Mouse (Mus musculus): ENCODE results near the gene Sntg2. TPM values are rescaled to one million over a fixed set of nuclear protein-coding genes. Genes with fewer than 3 reads are reported as not detected.

Sntg2 gene
- polyA plus RNA-seq, 1 experiment from 2014 or later = 0.31 TPM

DNA sequence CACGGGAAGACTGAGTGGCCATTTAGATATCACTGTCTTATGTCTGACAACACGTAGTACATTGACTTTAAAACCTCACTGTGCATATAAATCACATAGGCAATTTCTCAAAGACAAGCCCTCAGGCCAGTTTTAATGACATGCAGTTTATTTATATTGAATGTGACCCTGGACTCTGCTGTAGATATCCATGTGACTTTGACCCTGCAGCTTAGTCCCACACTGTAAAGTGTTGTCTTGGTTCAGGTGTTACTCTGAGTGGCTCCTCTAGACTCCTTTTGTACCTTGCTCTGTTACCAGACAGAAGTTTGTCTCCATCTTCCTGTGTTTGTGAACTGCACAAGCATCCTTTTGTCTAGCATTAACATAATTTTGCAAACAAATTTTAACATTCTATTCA, 112.0 kb downstream of the Sntg2 start:
- H3K27ac ChIP-seq = no peak overlapping the region
- no peaks in the 10 kb centered on the region for H3K36me3 ChIP-seq (replicated peaks)
- H3K4me1 ChIP-seq = peaks cover 29% of the 10 kb centered on the region
- no peak for DNase-seq (ENCODE audit: extremely low spot score, low spot score)
- 78% methylated on average over 2 of the region's 2 CpGs for WGBS
- H3K9me3 ChIP-seq = no peaks in the 10 kb centered on the region
- H3K27me3 ChIP-seq (ENCODE audit: poor library complexity, severe bottlenecking) = no peaks in the 10 kb centered on the region
- no peak overlapping the region for H3K4me3 ChIP-seq

DNA sequence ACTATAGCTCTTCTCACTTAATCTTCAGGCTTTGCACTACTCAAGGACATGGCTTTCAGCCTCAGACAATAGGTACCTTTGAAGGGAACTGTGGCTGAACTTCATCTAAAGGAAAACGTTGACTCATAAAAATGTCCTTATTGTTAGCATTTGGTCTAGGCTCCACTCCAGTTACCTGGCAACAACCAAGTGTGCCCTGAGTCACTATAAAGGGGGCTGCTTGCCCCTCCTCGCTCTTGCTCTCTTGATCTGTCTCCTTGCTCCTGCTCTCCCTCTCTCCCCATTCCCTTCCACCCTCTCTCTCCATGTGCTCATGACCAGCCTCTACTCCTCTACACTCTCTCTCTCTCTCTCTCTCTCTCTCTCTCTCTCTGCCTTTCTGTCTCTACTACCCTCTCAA, 114.5 kb downstream of the Sntg2 start:
- Histone ChIP-seq H3K27ac (no peak overlapping the region), H3K4me3 (no peak overlapping the region), H3K27me3 (ENCODE audit: poor library complexity, severe bottlenecking) (no peaks in the 10 kb centered on the region), H3K9me3 (no peaks in the 10 kb centered on the region), H3K4me1 (peaks cover 22% of the 10 kb centered on the region), H3K36me3 (replicated peaks) (no peaks in the 10 kb centered on the region)
- DNase-seq (ENCODE audit: extremely low spot score, low spot score) = no peak
- 69% methylated on average over 2 of the region's 2 CpGs for WGBS

DNA sequence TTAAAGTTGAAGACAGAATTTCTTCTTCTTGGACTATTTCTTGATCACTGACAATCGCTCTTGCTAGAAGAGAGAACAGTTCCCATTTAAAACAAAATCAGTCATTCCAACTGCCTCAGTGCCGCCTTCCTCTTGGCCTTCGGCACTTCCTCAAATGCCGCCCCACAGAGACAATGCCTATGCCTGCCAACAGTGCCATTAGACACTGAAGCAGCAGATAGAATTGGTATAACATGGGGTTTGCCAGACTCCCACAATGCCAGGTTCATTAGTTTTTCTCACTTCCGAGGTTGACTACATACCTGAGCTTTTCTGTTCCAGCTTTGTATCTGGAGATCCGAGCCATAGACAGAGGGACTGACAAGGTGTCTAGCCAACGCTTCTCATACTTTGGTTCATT, 115.5 kb downstream of the Sntg2 start:
- 94% methylated on average over 7 of the region's 7 CpGs for WGBS
- no peak for DNase-seq (ENCODE audit: extremely low spot score, low spot score)
- Histone ChIP-seq H3K27me3 (ENCODE audit: poor library complexity, severe bottlenecking) (no peaks in the 10 kb centered on the region), H3K9me3 (no peaks in the 10 kb centered on the region), H3K4me3 (no peak overlapping the region), H3K27ac (no peak overlapping the region), H3K36me3 (replicated peaks) (no peaks in the 10 kb centered on the region), H3K4me1 (peaks cover 22% of the 10 kb centered on the region)

DNA sequence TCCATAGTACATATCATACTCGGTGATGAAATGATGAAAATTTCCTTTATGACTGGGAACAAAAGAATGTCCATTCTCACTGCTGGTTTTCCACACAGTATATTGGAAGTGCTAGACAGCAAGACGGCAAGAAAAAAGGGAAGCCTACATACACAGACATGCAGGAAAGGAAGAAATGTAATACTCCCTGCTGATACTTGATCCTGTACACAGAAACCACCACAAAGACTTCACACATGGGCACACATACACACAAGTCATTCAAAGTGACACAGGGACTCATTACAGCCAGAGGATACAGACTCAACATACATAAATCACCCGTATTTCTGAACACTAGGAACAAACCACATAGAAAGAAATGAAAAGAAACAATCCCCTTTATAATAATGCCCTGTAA, 117.0 kb downstream of the Sntg2 start:
- H3K9me3 ChIP-seq = no peaks in the 10 kb centered on the region
- 74% methylated on average over 3 of the region's 3 CpGs for WGBS
- H3K4me3 ChIP-seq = no peak overlapping the region
- no peaks in the 10 kb centered on the region for H3K27me3 ChIP-seq (ENCODE audit: poor library complexity, severe bottlenecking)
- DNase-seq (ENCODE audit: extremely low spot score, low spot score) = no peak
- peaks cover 22% of the 10 kb centered on the region for H3K4me1 ChIP-seq
- H3K27ac ChIP-seq = no peak overlapping the region
- H3K36me3 ChIP-seq (replicated peaks) = no peaks in the 10 kb centered on the region

DNA sequence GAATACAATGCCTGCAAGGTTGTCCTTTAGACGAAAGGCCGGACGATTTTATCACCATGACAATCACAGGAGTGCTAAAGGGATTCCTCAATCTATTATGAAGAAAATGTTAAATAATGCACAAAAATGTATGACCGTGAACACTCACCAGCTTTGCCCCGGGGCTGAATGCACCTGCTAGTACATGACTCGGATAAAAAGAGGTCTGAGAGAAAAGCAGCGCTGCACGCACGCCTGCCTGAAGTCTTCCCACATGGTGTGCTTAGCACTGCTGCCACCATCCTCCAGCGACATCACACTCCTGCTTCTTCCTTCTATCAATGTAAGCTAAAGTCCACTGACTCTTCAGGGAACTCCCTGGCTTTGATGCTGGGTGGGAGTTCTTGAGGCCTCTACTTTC, 118.6 kb downstream of the Sntg2 start:
- DNase-seq (ENCODE audit: extremely low spot score, low spot score) = no peak
- WGBS = 94% methylated on average over 10 of the region's 10 CpGs
- peaks cover 14% of the 10 kb centered on the region for H3K4me1 ChIP-seq

DNA sequence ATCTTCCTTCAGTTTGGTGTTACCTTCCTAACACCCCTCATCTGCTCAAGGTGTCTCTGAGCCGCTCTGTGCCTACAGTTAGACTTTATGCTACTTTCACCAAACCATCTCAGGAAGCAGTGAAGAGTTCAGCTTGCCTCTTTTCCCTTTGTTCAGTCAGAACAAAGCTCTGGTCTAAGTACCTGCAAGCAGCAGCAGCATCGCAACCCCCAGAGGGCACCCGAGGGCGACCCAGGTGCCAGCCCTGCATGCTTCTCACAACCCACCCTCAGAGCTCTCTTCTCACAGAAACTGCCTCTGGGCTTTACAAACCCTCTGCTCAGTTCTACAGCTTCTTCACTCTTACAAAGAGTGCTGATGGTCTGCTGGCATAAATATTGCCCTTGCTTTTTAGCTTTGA, 120.8 kb downstream of the Sntg2 start:
- Histone ChIP-seq H3K27me3 (ENCODE audit: poor library complexity, severe bottlenecking) (no peaks in the 10 kb centered on the region), H3K4me3 (no peak overlapping the region), H3K27ac (no peak overlapping the region), H3K4me1 (peaks cover 8% of the 10 kb centered on the region), H3K36me3 (replicated peaks) (no peaks in the 10 kb centered on the region), H3K9me3 (no peaks in the 10 kb centered on the region)
- WGBS = 90% methylated on average over 4 of the region's 4 CpGs
- no peak for DNase-seq (ENCODE audit: extremely low spot score, low spot score)

More for the DNA sequence above, 118.6 kb downstream of the Sntg2 start:
- H3K36me3 ChIP-seq (replicated peaks) = no peaks in the 10 kb centered on the region
- H3K4me3 ChIP-seq = no peak overlapping the region
- H3K9me3 ChIP-seq = no peaks in the 10 kb centered on the region
- no peaks in the 10 kb centered on the region for H3K27me3 ChIP-seq (ENCODE audit: poor library complexity, severe bottlenecking)
- H3K27ac ChIP-seq = no peak overlapping the region

DNA sequence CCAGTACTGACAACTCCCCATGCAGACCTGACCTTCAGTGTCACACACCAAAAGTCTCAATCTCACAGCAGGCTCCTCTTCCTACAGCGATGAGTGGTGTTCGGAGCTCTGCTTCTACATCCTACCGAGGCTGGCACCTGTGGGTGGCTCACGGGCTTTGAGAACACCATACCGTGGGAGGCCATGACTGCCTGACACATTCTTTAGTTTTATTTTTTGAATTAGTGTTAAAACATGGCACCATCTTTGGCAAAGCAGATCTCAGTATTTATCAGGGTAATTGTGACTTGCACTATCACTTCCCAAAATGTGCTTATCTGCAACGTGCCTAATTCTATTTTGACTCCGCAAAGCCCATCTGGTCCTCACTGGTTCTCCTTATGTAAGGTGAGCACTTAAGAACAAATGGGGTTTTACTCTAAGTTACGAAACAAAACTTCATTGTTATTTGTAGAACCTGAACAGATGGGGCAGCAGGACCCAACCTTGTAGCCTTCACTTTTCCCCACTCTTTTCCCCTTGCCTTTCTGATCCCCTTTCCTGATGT, 121.8 kb downstream of the Sntg2 start:
- 92% methylated on average over 8 of the region's 8 CpGs for WGBS
- no peak for DNase-seq (ENCODE audit: extremely low spot score, low spot score)
- no peak overlapping the region for H3K27ac ChIP-seq
- no peaks in the 10 kb centered on the region for H3K36me3 ChIP-seq (replicated peaks)
- H3K9me3 ChIP-seq = no peaks in the 10 kb centered on the region
- no peaks in the 10 kb centered on the region for H3K4me1 ChIP-seq
- no peaks in the 10 kb centered on the region for H3K27me3 ChIP-seq (ENCODE audit: poor library complexity, severe bottlenecking)
- H3K4me3 ChIP-seq = no peak overlapping the region

DNA sequence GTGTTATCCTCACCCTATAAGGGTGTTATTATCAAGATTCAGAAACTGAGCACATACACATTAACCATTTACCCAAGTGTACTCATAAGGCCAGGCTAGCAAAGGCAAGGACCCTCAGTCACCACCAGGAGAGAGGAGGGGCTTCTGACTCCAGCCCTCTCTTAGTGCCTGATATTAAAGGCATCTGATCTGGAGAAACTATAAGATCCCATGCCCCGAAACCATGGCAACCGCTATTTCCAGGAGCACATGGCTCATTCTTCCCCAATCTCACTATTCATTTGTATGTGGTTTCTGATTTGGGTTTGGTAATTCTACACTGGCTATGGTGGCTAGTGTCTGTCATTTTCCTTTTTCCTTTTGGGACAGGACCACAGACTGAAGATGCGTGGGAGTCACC, 124.1 kb downstream of the Sntg2 start:
- no peaks in the 10 kb centered on the region for H3K9me3 ChIP-seq
- H3K4me1 ChIP-seq = no peaks in the 10 kb centered on the region
- 93% methylated on average over 3 of the region's 3 CpGs for WGBS
- H3K27me3 ChIP-seq (ENCODE audit: poor library complexity, severe bottlenecking) = no peaks in the 10 kb centered on the region
- no peaks in the 10 kb centered on the region for H3K36me3 ChIP-seq (replicated peaks)
- no peak overlapping the region for H3K27ac ChIP-seq
- H3K4me3 ChIP-seq = no peak overlapping the region
- DNase-seq (ENCODE audit: extremely low spot score, low spot score) = no peak

DNA sequence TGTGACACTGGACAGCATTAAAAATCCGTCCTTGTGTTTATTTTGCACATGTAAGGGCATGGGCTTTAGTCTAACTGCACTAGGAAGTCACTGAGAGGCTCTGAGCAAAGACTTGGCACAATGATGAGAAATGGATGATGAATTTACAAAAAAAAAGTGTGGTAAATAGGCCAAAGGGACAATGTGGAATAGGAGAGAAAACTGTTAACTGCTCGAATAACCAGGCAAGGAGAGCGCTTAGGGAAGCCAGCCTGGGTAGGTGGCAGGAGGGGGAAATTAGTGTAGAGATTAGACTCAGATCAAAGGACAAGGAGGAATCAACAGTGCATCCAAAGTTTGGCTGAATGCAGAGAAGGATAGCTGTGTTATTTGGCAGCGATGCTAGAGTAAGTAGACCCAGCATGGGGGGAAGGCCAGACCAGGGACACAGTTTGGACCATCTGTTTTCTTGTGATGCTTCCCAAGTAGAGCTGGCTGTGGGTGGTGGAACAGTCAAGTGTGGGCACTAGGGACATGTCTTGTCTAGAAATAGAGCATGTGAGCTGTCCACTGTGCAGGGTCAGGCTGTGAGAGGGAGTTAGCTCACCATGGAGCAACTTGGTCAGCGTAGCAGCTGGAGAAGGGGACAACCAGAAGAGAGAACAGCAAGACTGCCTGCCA, 126.8 kb downstream of the Sntg2 start:
- no peak for DNase-seq (ENCODE audit: extremely low spot score, low spot score)
- H3K9me3 ChIP-seq = no peaks in the 10 kb centered on the region
- H3K27ac ChIP-seq = no peak overlapping the region
- no peaks in the 10 kb centered on the region for H3K4me1 ChIP-seq
- no peak overlapping the region for H3K4me3 ChIP-seq
- no peaks in the 10 kb centered on the region for H3K27me3 ChIP-seq (ENCODE audit: poor library complexity, severe bottlenecking)
- H3K36me3 ChIP-seq (replicated peaks) = no peaks in the 10 kb centered on the region
- WGBS = 86% methylated on average over 5 of the region's 5 CpGs

DNA sequence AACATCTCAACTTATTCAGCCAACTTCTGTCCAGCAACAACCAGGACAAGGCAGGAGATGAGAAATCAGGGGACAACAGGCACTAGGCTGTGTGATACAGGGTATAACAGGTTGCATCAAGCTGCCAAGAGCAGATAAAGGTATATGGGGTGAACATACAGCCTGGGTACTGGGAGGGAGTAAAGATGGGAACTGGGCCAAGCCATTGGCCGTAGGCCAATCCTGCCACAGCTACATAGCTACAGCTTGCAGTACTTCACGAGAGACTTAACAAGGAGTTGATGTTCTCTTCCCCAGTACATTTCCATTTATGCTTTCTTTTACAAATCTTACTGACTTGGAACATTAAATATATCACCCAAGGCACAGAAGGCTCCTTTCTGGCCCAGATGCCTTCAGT, 129.0 kb downstream of the Sntg2 start:
- Histone ChIP-seq H3K36me3 (replicated peaks) (no peaks in the 10 kb centered on the region), H3K27me3 (ENCODE audit: poor library complexity, severe bottlenecking) (no peaks in the 10 kb centered on the region), H3K9me3 (no peaks in the 10 kb centered on the region), H3K27ac (no peak overlapping the region), H3K4me3 (no peak overlapping the region), H3K4me1 (no peaks in the 10 kb centered on the region)
- WGBS = 91% methylated on average over 2 of the region's 2 CpGs
- DNase-seq (ENCODE audit: extremely low spot score, low spot score) = no peak

DNA sequence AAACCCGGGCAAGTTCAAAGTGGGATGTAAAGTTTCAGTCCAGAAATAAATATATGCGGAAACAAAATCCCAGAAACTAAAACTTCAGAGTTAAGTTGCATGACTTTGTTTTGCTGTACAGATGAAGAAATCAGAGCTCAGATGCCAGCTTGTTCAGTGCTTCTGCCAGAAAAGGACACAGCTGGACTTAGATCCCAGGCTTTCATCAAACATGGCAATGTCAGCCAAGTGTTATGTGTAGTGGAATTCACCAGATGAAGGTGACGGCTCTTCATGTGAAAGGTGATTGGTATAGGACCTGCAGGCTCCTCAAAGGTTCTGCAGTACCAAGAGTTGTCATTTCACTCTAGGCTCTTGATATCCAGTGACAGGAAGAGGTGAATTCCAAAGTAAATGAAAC, 132.3 kb downstream of the Sntg2 start:
- Histone ChIP-seq H3K27me3 (ENCODE audit: poor library complexity, severe bottlenecking) (no peaks in the 10 kb centered on the region), H3K4me3 (no peak overlapping the region), H3K4me1 (no peaks in the 10 kb centered on the region), H3K9me3 (no peaks in the 10 kb centered on the region), H3K27ac (no peak overlapping the region), H3K36me3 (replicated peaks) (no peaks in the 10 kb centered on the region)
- DNase-seq (ENCODE audit: extremely low spot score, low spot score) = no peak
- WGBS = 92% methylated on average over 3 of the region's 3 CpGs

DNA sequence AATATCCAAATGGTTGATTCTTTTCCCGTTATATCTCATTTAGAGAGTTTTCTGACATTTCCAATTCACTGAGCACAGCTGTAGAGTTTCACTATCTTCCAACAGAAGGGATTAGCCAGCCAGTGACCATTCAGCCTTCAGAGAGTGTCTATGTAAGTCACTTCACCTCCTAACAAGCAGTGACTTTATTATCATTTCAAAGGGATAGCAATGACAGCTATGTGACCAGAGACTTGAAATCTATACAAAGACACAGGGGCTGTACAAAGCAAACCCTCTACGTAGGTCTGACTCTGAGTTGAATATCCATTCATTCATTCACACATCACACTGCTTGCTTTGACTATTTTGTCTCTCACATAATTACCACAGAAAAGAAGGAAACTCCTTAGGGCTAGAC, 138.2 kb downstream of the Sntg2 start:
- H3K36me3 ChIP-seq (replicated peaks) = no peaks in the 10 kb centered on the region
- peaks cover 10% of the 10 kb centered on the region for H3K4me1 ChIP-seq
- WGBS = 27% methylated on average over 2 of the region's 2 CpGs

DNA sequence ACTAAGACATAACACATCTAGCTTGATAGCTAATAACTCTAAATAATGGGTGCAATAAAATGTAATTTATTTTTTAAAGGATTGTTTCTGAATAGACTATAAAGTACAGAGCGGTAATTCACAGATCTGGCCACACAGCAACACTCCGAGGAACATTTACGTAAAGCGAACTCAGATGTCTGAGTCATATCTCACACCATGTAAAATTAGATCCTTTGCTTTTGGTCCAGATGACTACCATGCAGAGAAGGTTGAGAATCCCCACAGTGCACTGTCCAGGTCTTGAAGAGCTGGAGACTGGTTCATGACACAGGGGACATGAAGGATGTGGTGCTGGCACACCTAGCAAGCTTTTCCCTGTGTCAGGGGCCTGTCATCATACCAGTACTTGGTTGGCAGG, 145.2 kb downstream of the Sntg2 start:
- Histone ChIP-seq H3K36me3 (replicated peaks) (no peaks in the 10 kb centered on the region), H3K27me3 (ENCODE audit: poor library complexity, severe bottlenecking) (no peaks in the 10 kb centered on the region), H3K4me3 (no peak overlapping the region), H3K9me3 (no peaks in the 10 kb centered on the region), H3K27ac (no peak overlapping the region), H3K4me1 (no peaks in the 10 kb centered on the region)
- WGBS = 96% methylated on average over 4 of the region's 4 CpGs
- no peak for DNase-seq (ENCODE audit: extremely low spot score, low spot score)

More for the DNA sequence above, 138.2 kb downstream of the Sntg2 start:
- no peak for DNase-seq (ENCODE audit: extremely low spot score, low spot score)
- Histone ChIP-seq H3K27ac (no peak overlapping the region), H3K9me3 (no peaks in the 10 kb centered on the region), H3K27me3 (ENCODE audit: poor library complexity, severe bottlenecking) (no peaks in the 10 kb centered on the region), H3K4me3 (no peak overlapping the region)

DNA sequence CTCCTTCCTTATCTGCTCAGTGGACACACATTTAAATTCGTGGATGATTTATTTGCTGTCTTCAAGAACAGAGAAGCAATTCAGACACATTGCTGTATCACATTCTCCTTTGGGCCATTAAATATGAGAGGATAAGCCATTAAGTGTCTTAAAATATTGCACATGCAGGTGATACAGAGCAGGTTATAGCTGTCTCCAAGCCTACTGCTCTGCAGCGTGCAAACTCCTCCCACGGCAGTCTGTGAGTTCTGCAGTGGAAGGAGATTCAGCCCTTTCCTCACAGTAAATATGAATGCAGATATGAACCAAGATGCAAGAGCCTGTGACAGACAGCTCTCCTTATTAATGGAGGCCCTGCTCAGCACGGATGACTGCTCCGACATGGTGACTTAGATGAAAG, 146.9 kb downstream of the Sntg2 start:
- Histone ChIP-seq H3K4me3 (no peak overlapping the region), H3K4me1 (no peaks in the 10 kb centered on the region), H3K9me3 (no peaks in the 10 kb centered on the region), H3K27ac (no peak overlapping the region), H3K36me3 (replicated peaks) (no peaks in the 10 kb centered on the region), H3K27me3 (ENCODE audit: poor library complexity, severe bottlenecking) (no peaks in the 10 kb centered on the region)
- DNase-seq (ENCODE audit: extremely low spot score, low spot score) = no peak
- 86% methylated on average over 5 of the region's 5 CpGs for WGBS
